Mouse (Mus musculus) layer of hippocampus, adult 9-11 months (tissue): ENCODE data around the gene Espn.

Source experiments
- DNase-seq: peaks from one replicate; pipeline ENCODE4 v3.0.0; 2022

Espn gene

DNA sequence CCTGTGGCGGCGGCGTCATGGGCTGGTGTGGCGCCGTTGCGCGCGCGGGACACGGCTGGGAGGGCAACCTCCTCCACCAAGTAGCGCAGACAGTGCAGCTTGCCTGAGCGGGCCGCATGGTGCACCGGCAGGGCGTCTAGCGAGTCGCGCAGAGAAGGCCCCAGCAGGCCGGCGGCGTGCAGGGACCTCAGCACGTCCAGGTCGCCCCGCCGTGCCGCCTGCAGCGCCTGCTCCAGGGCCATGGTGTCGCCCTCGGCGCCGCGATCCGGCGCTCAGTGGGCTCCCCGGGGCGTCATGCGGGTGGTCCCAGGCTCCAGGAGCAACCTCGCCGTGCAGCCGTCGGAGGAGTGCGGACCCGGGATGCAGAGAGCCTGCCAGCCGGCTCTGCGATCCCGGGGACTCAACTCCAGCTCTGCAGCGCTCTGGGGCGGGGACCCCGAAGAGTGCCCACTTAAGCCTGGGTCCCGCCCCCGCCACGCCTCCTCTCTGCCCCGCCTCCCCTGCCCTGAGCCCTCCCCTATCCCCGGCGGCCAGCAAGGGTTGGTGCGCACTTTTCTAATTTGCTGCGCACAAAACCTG is at the start of gene Espn:
TSS of gene Espn (minus strand) at position 406 of the 579 bp plus-strand sequence.
- no peak for DNase-seq

DNA sequence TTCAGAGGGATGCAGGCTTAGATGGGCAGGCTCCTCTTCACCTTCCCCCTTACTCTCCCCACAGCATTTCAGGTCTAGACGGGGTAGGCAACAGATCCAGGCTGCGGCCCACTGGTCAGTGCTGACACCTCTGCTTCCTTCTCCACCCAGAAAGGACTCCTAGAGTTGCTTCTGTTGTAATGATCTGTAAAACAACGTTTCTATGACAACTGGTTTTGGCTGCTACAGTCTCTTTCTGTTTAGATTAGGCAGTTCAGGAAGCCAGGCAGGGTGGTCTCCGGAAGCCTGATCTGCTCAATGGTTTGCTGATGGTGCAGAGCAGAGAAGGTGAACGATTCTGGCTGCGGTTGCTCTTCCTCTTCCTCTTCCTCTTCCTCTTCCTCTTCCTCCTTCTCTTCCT is 49.3 kb upstream of the Espn start:
- DNase-seq = no peak

DNA sequence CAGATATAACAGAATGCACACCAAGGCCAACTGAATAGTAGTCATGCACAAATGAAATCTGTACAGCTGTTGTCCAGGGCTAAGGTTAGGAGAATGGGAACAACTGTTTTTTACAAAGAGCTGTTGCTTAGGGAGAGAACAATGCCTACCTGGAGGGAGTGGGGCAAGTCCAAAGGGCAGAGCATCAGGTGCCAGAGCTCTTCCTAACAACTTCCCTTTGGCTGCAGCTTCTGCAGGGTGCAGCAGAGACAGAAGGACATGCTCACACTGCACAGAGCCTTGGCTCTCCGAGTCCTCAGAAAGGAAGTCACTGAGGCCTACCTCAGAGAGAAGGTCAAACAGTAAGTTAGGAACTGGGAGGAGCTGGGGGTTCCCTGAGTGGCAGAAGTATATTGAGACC is 47.4 kb upstream of the Espn start:
- DNase-seq = no peak

DNA sequence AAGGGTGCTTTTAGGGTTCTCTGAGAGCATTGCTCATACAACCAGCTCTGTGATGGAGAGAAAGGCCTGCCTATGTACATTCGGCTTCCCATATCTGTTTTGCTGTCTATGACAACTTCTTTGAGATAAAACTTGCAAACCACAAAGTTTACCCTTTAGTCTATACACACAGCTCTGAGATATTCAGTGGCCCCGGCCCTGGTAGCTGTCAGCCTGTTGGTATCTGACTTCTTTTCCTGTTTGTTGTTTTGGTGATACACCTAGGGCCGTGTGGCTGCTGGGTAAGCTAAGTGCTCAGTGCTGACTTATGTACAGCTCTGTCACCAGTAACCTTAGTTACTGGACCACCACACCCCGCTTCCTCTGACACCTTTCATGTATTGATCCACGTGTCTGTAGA is 45.4 kb upstream of the Espn start:
- no peak for DNase-seq

DNA sequence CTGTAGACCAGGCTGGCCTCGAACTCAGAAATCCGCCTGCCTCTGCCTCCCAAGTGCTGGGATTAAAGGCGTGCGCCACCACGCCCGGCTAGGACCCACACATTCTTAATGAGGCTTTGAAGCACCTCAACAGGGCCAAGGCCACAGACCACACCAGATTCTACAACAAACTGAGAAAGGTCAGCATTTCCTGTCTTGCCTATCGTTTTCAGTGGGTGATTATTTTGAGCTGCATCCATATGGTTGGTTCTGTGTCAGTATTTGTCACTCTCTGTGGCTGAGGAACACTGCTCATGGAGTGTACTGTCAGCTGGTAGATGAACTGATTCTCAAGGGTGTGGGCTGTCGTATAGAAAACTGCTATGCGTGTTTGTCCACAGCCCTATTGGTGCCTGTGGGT is 44.1 kb upstream of the Espn start:
- no peak for DNase-seq

DNA sequence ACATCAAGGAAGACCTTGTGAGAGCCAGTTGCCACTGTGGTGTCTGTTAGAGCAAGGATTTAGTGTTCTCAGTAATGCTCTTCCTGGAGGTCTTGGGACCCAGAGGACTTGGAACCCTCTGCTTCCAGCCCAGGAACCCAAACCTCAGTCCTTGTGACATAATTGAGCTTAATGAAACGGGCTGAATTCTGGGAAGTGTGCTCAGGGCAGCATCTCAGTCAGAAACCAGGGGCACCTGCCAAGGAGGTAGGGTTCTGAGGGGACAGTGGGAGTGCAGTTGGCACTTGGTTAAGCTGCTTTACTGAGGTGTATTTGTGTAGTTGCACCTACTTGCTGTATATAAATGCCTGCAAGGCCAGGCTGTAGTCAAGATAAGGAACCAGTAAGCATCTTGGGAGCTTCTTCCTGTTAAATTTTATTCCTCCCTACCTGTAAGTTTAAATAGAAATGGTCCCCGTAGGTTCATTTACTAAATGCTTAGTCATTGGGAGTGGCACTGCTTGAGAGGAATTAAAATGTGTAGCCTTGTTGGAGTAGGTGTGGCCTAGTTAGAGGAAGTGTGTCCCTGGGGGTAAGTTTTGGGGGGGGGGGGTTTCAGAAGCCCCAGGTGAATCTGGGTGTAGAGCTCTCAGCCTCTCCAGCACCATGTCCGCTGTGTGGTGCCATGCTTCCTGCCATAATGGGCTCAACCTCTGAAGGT is 42.5 kb upstream of the Espn start:
- DNase-seq = no peak

DNA sequence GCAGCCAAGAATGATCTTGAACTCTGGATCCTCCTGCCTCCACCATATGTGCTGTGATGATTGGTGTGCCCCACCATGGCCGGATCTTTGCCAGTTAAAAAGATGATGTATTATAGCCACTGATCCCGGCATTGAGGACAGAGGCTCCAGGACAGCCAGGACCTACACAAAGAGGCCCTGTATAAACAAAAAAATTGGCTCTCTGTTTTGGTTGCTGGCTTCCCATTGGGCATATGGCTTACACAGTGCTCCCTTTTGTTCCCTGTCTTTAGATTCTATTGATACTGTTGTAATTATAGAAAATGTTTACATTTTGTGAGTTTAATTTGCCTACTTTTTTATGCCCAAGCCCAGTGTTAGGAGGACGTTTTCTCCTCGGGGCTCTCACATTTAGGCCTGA is 40.4 kb upstream of the Espn start:
- DNase-seq = peak; percentile 56

DNA sequence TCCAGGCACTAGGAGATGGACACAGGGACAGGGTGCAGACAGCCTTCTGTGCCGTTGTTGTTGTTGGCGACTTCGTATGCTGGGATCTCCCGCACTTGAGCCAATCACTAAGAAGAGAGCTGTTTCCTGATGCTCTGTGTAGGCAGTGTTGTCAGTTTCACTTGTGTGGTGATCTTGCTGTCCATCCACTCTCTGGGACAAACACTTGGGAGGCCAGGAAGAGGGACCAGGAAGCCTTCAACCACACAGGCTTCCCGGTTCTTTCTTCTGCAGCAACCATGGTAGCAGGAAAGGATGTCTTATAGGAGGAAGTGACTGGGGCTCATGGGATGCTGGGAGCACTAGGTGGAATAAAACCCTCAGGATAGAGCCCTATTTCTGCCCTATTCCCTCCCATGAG is 38.5 kb upstream of the Espn start:
- DNase-seq = no peak

DNA sequence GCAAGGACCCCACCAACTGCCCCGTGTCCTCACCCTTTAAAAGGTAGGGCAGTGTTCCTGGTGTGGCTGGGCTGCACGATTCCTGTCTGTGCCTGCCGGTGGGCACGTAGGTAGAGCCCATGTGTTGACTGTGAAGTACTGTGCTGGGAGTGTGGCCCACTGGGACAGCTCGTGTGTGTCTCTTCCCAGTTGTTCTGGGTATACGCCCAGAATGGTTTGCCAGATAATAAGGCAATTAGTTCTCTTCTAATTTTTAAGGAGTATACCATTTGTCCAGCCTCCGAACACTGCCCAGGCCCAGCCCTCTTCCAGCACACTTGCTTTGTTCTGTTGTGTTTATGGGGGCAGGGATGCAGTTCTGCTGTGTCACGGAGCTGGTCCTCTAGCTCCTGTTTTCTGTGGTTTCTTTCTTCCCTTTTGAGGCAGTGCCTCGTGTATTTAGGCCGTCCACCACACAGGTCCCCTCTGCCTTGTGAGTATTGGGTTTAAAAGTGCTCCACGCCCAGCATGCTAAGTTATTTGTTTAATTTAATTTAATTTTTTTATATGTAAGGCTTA is 38.0 kb upstream of the Espn start:
- no peak for DNase-seq

DNA sequence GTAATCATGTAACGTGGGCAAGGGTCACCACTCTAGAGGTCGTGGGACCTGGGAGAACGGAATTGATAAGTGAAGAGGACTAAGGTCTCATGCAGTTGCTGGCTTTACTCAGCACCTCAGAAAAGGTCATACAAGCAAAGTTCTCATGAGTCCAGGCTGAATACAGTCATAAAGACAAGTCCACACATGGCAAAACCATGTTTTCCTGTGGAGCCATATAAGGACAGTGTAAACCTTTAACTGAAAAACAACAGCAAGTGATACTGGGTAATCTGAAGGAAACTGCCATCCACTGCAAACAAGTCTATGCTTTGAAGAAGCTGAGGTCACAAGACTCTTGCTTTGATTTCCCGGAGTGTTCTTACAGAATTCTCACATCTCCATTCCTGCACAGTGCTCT is 37.5 kb upstream of the Espn start:
- no peak for DNase-seq

DNA sequence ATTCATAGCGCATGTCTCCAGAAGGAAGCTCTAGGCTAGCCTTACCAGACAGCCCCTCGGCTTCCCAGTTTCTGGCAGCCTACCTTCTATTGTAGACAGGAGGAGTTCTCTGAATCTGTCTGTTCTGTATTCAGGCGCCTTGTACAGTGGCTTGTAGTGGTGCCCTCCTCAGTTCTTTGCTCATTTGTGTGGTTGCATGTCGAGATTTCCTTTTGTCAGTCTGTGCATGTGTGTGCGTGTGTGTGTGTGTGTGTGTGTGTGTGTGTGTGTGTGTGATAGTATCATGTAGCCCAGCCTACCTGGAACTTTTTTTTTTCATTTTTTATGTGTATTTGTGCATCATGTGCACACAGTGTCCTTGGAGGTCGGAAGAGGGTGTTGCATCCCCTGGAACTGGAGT is 36.9 kb upstream of the Espn start:
- no peak for DNase-seq

DNA sequence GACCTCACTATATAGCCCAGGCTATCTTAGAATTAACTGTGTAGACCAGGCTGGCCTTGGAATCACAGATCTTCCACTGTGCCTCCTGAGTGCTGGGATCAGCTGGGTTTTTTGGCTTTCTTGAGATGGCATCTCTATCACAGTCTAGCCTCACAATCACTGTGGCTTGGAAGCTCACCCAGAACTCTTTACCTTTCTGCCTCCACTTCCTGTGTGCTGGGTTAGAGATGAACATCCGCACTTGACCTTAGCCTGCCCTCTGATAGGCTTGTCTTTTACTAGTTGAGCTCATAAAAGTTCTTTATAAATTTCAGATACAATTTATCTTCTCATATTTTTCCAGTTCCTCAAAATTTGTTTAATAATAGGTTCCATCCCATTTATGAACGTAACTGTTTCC is 36.5 kb upstream of the Espn start:
- no peak for DNase-seq

DNA sequence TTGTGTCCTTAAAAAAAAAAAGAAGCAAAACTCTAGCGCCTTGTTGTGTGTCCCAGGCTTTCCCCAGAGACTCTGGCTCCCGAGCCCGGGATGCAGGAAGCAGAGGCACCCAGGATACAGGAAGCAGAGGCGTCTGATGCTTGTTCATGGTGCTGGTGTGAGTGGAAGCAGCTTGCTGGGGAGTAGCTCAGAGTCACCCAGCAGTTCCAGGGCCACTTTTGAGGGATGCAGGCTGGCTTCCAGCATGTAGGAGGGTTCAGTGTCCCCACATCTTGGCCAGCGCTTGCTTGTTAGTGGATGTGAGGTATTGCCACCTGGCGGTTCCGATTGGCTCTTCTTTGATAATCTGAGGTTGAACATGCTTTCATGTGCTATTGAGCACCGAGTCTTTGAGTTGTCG is 35.0 kb upstream of the Espn start:
- DNase-seq = no peak

DNA sequence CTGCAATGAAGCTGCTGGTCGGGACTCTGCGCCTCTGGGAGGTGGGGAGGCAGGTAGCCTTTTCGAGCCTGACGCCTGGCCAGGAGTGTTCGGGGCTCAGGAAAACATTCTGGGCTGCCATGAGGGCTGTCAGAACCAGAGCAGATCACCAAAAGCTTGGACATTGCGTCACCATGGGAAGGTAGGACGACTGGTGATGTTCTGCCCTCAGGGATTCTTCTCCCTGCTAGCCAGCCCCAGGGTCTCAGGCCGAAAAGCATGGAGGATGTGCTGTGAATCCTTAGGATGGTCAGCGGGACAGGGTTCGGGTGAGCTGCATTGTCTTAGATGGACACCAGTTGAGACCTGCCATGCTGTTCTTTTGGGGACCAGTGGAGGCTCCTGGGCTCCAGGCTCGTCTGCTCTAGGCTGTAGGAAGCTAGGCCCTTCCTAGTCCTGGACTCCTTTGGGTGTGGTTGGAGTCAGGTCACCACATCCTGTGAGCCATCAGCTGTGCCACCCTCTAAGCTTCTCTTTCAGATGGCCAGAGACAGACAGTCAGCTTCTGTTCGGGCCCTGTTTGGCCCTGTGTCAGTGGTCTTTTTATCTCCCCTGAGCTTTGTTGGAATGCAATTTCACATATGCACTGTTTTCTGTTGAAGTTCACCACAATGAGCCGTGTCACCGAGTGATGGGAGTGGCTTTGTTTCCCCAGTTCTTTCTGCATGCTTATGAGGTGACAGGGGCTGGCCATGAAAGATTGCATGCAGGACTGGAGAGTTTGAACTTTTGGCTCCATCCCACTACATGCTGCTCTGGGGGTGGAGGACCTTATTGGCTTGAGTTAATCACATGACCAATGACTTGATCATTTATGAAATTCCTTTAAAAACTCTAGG is 34.3 kb upstream of the Espn start:
- no peak for DNase-seq

DNA sequence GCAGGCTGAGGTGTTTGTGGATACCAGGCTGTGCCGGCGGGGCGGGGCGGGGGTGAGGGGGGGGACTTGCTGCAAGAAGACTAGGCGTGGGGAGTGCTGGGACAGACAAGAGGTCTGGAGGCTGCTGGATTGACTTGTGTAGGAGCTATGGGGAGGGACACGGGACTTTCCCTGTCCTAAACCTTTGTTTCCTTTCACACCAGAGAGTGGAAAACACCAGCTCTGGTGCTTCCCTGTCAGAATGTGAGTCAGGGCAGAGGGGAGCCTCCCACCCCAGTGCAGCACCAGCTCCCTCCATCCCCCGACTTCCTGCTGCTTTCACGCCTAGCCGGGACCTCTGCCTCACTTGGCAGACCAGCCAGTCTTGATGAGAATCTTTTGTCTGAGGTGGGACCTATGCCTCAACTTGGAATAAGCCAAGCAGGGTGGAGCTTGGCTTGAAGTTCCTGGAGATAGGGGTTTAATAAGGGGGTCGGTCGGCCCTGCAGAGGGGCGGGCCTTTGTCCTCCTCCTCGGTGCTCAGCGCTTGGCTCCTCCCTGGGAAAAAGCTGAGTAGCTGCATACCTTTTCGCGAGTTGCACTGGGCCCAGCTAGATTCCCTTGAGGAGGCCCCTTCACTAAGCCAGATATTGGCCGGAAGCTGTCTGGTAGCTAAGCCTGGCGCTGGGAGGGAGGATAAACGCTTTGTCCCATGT is 33.5 kb upstream of the Espn start:
- DNase-seq = no peak

DNA sequence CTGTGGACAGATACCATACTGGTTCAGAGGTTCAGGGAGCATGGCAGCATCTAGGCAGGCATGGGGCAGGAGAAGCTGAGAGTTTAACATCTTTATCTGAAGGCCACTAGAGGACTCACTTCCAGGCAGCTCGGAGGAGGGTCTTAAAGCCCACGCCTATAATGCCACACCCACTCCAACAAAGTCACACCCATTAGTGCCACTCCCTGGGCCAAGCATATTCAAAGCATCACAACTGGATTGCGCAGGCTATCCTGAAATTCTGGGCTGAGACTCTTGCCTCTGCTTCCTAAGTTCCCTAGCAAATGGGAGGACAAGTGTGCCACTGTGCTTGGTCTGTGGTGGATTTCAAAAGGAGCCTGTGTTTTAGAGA is 33.0 kb upstream of the Espn start:
- peak; percentile 57 for DNase-seq

DNA sequence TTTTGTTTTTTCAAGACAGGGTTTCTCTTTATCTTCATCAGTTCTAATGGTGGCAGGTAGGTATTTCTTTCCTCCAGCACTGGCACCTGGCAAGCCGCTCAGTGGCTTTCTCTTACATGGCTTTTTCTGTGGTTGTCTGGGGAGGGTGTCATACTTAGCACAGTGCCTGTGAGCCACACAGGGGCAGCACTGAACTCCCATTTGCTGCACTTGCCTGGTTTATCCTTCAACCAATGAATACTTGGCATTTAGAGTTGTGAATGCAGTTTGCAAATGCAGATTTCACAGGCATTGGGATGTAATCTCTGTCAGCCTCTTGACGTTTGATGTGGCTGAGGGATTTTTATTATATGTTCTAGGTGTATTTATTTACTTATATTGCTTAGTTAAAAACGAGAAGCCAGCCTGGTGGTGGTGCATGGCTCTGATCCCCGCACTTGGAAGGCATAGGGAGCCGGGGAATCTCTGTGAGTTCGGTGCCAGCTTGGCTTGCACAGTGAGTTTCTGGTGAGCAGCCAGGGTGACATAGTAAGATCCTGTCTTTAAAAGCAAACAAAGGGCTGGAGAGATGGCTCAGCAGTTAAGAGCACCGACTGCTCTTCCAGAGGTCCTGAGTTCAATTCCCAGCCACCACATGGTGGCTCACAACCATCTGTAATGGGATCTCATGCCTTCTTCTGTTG is 32.3 kb upstream of the Espn start:
- DNase-seq = peak; percentile 69

DNA sequence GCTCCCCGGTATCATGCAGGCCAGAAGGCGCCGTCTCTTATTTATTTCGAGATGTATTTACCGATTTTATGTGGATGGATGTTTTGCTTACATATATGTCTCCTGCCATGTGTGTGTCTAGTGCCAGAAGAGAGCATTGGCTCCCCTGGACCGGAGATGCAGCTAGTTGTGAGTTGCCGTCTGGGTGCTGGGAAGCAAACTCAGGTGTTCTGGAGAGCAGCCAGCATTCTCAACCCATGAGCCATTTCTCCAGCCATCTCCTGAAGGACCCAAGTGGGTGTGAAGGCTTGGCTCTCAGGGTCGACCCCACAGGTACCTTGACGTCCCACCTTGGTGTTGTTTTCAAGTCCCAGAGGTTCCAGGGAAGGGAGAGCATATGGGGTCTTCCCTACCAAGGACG is 30.0 kb upstream of the Espn start:
- no peak for DNase-seq

DNA sequence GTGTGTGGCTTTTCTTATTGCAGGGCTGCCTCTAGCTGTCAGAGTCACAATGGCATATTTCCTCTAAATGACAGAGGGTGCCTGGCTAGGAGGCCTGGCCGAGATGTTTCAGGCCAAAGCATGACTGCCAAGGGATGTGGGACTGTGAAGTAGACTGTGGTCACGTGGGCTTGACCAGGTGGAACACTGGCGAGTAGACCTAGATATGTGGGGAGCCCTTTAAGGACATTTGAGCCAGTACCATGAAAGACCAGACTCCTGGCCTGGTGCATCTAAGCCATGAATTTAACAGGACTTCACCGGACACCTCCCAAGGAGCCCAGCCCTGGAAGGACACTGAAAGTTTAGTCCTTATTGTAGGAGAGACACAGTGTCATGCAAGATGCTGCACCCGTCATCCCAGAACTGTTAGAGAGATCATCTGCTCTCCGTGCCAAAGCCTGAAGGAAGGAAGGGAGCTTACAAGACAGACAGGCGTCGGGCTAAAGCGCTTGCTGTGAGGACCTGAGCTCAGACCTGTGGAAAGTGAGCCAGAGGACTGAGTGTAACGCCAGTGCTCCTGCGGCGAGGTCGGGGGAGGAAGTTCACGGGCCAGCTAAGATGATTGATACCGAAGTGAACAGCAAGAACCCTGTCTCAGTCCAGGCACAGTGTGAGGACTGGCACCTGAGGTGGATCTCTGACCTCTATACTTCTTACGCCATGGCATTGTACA is 27.9 kb upstream of the Espn start:
- DNase-seq = no peak

DNA sequence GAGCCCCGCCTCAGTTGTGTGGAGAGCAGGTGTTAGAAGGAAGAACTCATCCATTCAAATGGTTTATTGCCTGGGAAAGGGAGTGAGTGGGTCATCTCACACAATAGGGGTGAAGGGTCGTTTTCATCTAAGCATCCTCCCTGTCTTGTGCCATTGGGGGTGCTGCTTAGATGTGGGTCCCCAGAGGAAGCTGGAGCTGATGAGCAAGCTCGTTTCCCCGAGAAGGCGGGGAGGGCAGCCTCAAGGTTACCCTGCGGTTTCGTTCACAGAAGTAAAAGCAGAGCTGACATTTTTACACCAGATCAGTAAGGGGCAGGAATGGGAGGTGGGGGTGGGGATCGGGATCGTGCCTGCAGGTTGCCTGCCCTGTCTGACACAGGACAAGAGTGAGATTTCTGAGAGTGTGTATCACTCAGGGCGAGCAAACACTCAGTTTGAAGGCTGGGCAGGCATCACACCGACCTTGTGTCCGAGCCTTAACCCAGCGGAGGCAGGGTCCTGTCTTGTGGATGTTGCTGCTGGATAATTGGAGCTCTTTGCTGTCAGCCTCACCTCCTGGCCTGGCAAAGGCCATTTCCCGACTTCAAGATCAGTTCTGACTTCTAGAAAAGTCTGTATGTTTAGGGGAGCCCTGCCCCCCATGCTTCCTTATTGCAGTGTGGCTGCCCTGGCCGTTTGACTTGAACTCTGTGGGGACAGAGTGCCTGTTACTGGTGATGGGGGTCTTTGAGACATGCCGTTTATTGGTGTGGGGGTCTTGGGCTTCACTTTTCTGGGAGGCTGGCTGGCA is 26.9 kb upstream of the Espn start:
- no peak for DNase-seq

DNA sequence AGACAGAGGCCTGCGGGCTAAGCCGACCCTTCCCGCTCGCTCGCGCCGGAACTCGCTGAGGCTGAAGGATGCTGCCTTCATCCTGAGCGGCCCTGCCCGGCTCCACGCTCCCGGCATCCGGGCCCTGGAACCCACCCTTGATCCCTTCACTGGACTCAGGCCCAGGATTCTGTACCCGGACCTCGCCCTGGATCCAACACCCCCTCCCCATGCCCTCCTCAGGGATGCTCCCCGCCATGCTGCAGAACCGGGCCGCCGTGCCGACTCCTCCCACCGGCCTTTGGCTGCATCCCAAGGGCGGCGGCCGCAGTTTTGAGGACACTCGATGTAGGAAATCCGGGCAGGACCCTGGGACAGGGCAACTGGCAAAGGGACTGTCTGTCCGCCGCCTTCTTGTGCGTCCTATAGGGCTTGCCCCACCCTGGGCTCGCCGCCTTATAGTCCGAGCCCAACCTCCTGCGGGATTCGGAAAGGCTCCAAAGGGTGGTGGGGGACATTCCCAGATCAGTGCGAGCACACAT is 26.2 kb upstream of the Espn start:
- DNase-seq = peak; percentile 57
